Mouse (Mus musculus): ENCODE measurements around the gene Gdi2. TPM values are rescaled to one million over a fixed set of nuclear protein-coding genes. Genes with fewer than 3 reads are reported as not detected.

The Gdi2 gene
- polyA plus RNA-seq, 1 experiment from 2014 or later = 156 TPM

Other genes starting within 250 kb of the Gdi2 start
- 3.1 and 4.0 TPM in 2 replicates for gene Fam208b, start 73.0 kb downstream of the Gdi2 start, polyA plus RNA-seq (2015; fragmentation: Nextera tagmentation; extraction: Ambion mirVana)
- 3.5 and 3.9 TPM in 2 replicates for gene Asb13, start 96.0 kb downstream of the Gdi2 start, polyA plus RNA-seq (2015; fragmentation: Nextera tagmentation; extraction: Ambion mirVana)

All from liver, embryonic 15.5 days (tissue).